Mouse (Mus musculus): ENCODE results near the gene Plekhh3.

Plekhh3 gene

GRCm38 (mm10) chr11:101119761-101120544, 51.2 kb downstream of the Plekhh3 start, which contains the start of the genes Retreg3 and Tubg1:
Gene Retreg3 (minus strand): TSS chr11:101119893.
Gene Tubg1 (plus strand): TSS chr11:101119938.
- DNase-seq (ENCODE audit: low spot score), result peak; percentile 99

- no peak for DNase-seq (ENCODE audit: low spot score)
Measured at GRCm38 (mm10) chr11:101119131-101119760, 51.9 kb downstream of the Plekhh3 start.

DNA sequence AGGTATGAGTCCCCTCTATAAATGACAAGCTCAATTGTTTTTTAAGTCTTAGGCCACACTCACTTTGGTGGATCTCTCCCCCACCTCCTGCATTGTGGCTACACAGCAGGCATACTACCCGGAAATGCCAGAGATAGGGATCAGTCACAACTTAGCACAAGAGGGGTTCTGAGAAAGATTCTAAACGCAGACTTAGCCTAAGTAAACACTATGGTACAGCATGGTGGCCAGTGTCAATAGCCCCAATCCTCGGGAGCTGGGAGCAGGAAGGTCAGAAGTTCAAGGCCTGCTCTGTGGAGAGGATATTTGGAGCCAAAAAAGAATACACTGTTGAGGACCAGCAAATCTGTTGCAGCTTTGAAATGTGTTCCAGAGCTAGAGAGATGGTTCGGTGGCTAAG, 53.0 kb downstream of the Plekhh3 start:
- DNase-seq (ENCODE audit: low spot score), result no peak

- no peak for DNase-seq (ENCODE audit: low spot score)
Measured at GRCm38 (mm10) chr11:101115564-101115963, 55.6 kb downstream of the Plekhh3 start.
